Mouse (Mus musculus) Muller cell, postnatal 12 days (primary cell): ENCODE data around the gene H2-Q2.
"Not testable (repeated sequence)": the region's sequence is repeated elsewhere in the genome, so short reads cannot be mapped to it uniquely, and the experiment has no call there.

Experiments used
- DNase-seq: peaks from one replicate; pipeline ENCODE4 v3.0.0-alpha.2; 2015; ENCODE audit errors: inconsistent ontology term

H2-Q2 gene

GRCm38 (mm10) chr17:35342071-35342671 lies at the start of gene H2-Q2:
Gene H2-Q2 (plus strand): TSS chr17:35342242.
- no peak for DNase-seq

GRCm38 (mm10) chr17:35295796-35296195 lies 46.2 kb upstream of the H2-Q2 start:
- not testable (repeated sequence) for DNase-seq

GRCm38 (mm10) chr17:35300261-35300945 lies 41.6 kb upstream of the H2-Q2 start:
- not testable (repeated sequence) for DNase-seq

DNA sequence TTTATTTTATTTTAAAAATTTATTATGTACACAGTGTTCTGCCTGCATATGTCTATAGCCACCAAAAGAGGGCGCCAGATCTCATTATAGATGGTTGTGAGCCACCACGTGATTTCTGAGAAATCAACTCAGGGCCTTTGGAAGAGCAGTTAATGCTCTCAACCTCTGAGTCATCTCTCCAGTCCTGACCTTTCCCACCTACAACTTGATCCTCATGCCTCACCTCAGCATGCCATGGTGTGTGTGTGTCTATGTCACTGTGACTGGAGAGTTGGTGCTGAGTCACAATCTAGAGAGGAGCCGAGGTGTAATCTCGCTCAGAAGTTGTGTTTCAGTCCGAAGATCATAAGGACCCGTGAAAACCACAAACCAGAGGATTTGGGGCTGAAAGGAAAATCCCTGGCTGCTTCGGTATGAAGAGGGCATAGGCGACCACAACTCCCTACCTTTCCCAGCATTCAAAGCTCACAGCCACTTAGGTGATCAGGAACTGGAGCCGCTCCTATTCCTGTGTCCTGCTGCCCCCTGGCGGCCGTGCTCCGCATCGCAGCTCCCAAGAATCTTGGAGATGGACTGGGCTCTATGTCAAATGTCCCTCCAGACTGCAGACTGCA lies 40.3 kb upstream of the H2-Q2 start:
- DNase-seq, result peak; percentile 75

DNA sequence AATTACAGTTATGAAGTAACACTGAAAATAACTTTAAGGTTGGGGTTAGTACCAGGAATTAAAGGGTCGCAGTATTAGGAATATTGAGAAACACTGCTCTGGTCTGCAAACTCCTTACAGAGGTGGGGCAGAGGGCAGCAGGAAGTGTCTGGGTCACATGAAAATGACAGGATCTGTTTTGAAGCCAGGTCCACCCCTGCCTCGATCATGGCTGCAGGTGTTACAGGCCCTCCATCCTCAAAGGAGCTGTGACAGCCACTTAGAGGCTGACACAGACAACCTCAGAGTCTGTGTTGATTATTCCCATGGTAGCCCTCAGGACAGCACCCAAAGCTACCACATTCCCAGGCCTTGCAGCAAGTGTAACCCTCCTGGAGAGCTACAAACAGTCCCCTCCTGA lies 38.8 kb upstream of the H2-Q2 start:
- DNase-seq, result no peak

- DNase-seq, result no peak
Observed at GRCm38 (mm10) chr17:35303756-35304350, 38.2 kb upstream of the H2-Q2 start.

DNA sequence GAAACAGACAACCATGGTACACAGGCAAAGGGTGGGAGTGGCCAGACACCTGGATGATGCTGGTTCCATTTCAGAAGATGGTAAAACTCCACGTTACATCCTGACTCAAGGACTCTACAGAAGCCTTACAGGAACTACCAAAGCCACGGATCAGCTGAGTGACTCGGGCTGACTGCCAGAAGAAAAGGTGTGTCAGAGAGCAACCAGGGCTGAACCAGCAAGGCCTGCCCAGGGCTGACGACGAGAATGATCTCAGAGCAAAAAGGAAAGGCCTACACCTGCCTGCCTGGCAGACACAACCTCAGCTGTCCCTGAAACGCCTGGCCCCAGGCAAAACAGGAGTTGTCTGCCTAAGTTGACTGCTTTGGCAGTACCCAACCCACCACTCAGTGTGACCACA lies 37.6 kb upstream of the H2-Q2 start:
- no peak for DNase-seq

GRCm38 (mm10) chr17:35304921-35305320 lies 37.1 kb upstream of the H2-Q2 start:
- not testable (repeated sequence) for DNase-seq

- no peak for DNase-seq
Observed at GRCm38 (mm10) chr17:35318671-35319070, 23.4 kb upstream of the H2-Q2 start.

DNA sequence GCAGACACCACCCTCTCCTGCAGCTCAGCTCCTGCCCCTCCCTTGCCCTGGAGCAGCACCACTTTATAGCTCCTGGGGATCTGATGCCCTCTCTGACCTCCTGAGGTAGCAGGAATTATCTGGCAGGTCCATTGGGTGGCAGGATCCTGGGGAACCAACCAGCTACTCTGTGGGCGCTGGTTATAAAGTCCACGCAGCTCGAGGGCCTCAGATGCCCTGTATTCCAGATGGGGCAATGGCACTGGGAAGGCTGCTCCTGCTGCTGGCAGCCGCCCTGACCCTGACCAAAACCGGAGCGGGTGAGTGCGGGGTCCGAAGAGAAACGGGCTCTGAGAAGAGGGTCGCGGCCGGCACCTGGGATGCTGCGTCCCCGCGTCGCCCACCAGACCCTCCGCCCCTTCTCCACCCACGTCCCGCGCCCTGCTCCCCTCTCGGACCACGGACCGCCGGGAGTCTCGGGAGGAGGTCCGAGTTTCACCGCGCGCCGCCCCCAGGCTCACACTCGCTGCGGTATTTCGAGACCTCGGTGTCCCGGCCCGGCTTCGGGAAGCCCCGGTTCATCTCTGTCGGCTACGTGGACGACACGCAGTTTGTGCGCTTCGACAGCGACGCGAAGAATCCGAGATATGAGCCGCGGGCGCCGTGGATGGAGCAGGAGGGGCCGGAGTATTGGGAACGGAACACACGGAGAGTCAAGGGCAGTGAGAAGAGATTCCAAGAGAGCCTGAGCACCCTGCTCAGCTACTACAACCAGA lies 21.5 kb upstream of the H2-Q2 start, which contains the start of gene H2-Q1:
H2-Q1 (plus strand) TSS at position 79 of the 755 bp plus-strand sequence.
- DNase-seq, result peak; percentile 37

GRCm38 (mm10) chr17:35325124-35325523 lies 16.9 kb upstream of the H2-Q2 start:
- DNase-seq, result not testable (repeated sequence)

GRCm38 (mm10) chr17:35326000-35326399 lies 16.0 kb upstream of the H2-Q2 start:
- not testable (repeated sequence) for DNase-seq

GRCm38 (mm10) chr17:35329714-35330113 lies 12.3 kb upstream of the H2-Q2 start:
- not testable (repeated sequence) for DNase-seq

DNA sequence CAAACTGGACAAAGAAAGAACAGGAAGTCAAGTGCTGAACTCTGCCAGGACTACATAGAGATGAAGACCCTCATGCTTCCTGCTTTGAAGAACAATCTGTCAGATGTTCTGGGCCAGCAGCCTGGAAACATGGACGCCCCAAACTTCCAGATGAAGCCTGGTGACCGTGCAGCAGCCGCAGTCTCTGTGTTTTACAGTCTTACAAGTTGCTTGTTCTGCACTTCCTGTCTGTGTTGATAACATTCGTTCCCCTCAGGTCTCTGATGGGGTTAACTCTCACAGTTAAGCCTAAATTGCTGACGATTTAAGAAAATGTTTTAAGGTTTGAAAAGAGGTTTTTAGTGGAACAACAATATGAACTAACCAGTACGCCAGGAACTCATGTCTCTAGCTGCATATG lies 10.5 kb upstream of the H2-Q2 start:
- not testable (repeated sequence) for DNase-seq

- no peak for DNase-seq
Observed at GRCm38 (mm10) chr17:35342711-35343476, 852 bp downstream of the H2-Q2 start.

- DNase-seq, result not testable (repeated sequence)
Observed at GRCm38 (mm10) chr17:35347659-35348058, 5.6 kb downstream of the H2-Q2 start.

GRCm38 (mm10) chr17:35353275-35353674 lies 11.2 kb downstream of the H2-Q2 start:
- not testable (repeated sequence) for DNase-seq

- no peak for DNase-seq
Observed at GRCm38 (mm10) chr17:35354071-35354470, 12.0 kb downstream of the H2-Q2 start.

GRCm38 (mm10) chr17:35357086-35357485 lies 15.0 kb downstream of the H2-Q2 start:
- no peak for DNase-seq

GRCm38 (mm10) chr17:35358763-35359469 lies 16.9 kb downstream of the H2-Q2 start:
- DNase-seq, result no peak
